Comparison of ENCODE assay signal across 30 mouse cellular contexts in the genomic region with DNA sequence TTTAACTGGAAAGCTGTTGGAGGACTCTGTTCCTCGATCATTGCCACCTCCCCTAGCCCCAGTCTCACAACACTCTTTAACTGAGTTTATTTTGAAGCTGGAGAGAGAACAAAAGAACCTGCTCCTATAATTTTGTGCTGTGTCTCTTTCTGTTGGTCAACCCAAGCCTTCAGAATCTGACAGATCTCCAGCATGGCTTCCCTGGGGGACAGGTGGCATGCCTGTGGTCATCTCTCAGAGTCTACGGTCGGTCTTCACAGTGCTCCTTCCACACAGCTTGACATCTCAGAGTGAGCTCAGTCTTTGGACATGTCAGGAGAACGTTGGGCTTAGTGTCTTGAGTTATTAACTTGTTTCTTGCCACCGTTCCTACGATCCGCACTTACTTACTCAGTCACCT. TPM values are rescaled to one million over a fixed set of nuclear protein-coding genes. Genes with fewer than 3 reads are reported as not detected.
"Had no signal": no experiment of that assay in that cellular context is flagged by ENCODE, and none has a peak within 500 bp of the region (broad histone marks: within the 10 kb centered on the region; RNA-seq: fewer than 3 reads in every experiment).

No protein-coding gene starts in this region.

- ATAC-seq: liver, postnatal 0 days; lung, postnatal 0 days; midbrain, embryonic 15.5 days had no signal

- H3K4me3 ChIP-seq: kidney, embryonic 15.5 days; limb, embryonic 12.5 days; limb, embryonic 15.5 days; midbrain, embryonic 12.5 days; midbrain, embryonic 15.5 days had no signal

- H3K9me3 ChIP-seq: kidney, embryonic 15.5 days; limb, embryonic 15.5 days; midbrain, embryonic 12.5 days; midbrain, embryonic 15.5 days had no signal

- H3K4me2 ChIP-seq: kidney, embryonic 15.5 days; limb, embryonic 12.5 days; limb, embryonic 15.5 days; liver, embryonic 11.5 days; lung, embryonic 14.5 days; midbrain, embryonic 12.5 days; midbrain, embryonic 15.5 days had no signal

- H3K27ac ChIP-seq: kidney, embryonic 15.5 days; limb, embryonic 12.5 days; limb, embryonic 15.5 days; liver, embryonic 14.5 days; macrophage; midbrain, embryonic 12.5 days; midbrain, embryonic 15.5 days had no signal

- H3K9ac ChIP-seq: kidney, embryonic 15.5 days; limb, embryonic 12.5 days; limb, embryonic 15.5 days; liver, embryonic 14.5 days; liver, postnatal 0 days; lung, embryonic 14.5 days; midbrain, embryonic 12.5 days; midbrain, embryonic 15.5 days had no signal

- DNase-seq: kidney, adult 8-10 months; kidney, postnatal 10 days; kidney, postnatal 36 days; left cerebral cortex, postnatal 4 days; liver, postnatal 0 days; lung, embryonic 14.5 days; right cerebral cortex, adult 18-20 months; right cerebral cortex, postnatal 14 days; right cerebral cortex, postnatal 4 days; thymus, adult 18-20 months; thymus, postnatal 36 days had no signal

- H3K27me3 ChIP-seq: kidney, embryonic 15.5 days; limb, embryonic 12.5 days; limb, embryonic 15.5 days; midbrain, embryonic 12.5 days; midbrain, embryonic 15.5 days had no signal

- H3K4me1 ChIP-seq: kidney, embryonic 15.5 days; midbrain, embryonic 12.5 days; midbrain, embryonic 15.5 days had no signal

- H3K36me3 ChIP-seq: kidney, embryonic 15.5 days; limb, embryonic 12.5 days; limb, embryonic 15.5 days; midbrain, embryonic 12.5 days; midbrain, embryonic 15.5 days had no signal

RNA-seq across cellular contexts. Expression of a gene that starts 25.3 kb away (rescaled TPM):
- total RNA-seq: layer of hippocampus, postnatal 25 days; left cerebral cortex, adult 18-20 months; left cerebral cortex, postnatal 10 days; left cerebral cortex, postnatal 4 days; megakaryocyte, adult 5-6 weeks; monocyte, adult 5-6 weeks had no signal
- polyA plus RNA-seq: kidney, embryonic 15.5 days; limb, embryonic 12.5 days; limb, embryonic 15.5 days; liver, embryonic 11.5 days; liver, embryonic 14.5 days; liver, postnatal 0 days; lung, embryonic 14.5 days; lung, postnatal 0 days; macrophage; midbrain, embryonic 12.5 days; midbrain, embryonic 15.5 days; neural tube, embryonic 11.5 days; neural tube, embryonic 14.5 days; stomach, embryonic 16.5 days; testis, adult 2 months; urinary bladder, adult 2 months had no signal
